Mouse (Mus musculus) heart, embryonic 16.5 days (tissue): Measurements from ENCODE around the gene Slirp. TPM values are rescaled to one million over a fixed set of nuclear protein-coding genes. Genes with fewer than 3 reads are reported as not detected.

Experiments
- microRNA-seq: library from miRNA; unstranded; fragments of <30 nt; microRNA quantifications from one replicate; pipeline ENCODE4, GENCODE M21; 2017
- polyA plus RNA-seq: library from polyadenylated mRNA; unstranded; fragments of >200 nt; fragmentation: Nextera tagmentation; extraction: Ambion mirVana; gene quantifications from 2 replicates; pipeline ENCODE4 v1.2.1, GENCODE M21; 2015

Slirp gene
- polyA plus RNA-seq, 1 experiment from 2014 or later, result 223 TPM

Small RNA genes lying within 50 kb of the gene (microRNA-seq; reads per million reads assigned to microRNA genes)
- gene Mir3068, result 46.9 reads per million, percentile 43 among the genes with 10 or more reads in this experiment

Other genes with a start within 250 kb of the Slirp start
- gene Samd15, start 244.2 kb upstream of the Slirp start, polyA plus RNA-seq, result 0.72 and 0.91 TPM in 2 replicates
- gene Tmed8, start 243.4 kb upstream of the Slirp start, polyA plus RNA-seq, result 1.5 and 1.8 TPM in 2 replicates
- gene Noxred1, start 205.2 kb upstream of the Slirp start, polyA plus RNA-seq, result 0.52 and 0.70 TPM in 2 replicates
- gene Vipas39, start 177.6 kb upstream of the Slirp start, polyA plus RNA-seq, result 35.2 and 37.5 TPM in 2 replicates
- gene Ahsa1, start 177.4 kb upstream of the Slirp start, polyA plus RNA-seq, result 185 and 191 TPM in 2 replicates
- gene Ism2, start 144.2 kb upstream of the Slirp start, polyA plus RNA-seq, result 0.38 and 0.69 TPM in 2 replicates
- gene Sptlc2, start 55.5 kb upstream of the Slirp start, polyA plus RNA-seq, result 68.0 and 69.8 TPM in 2 replicates
- gene Alkbh1, start 121 bp downstream of the Slirp start, polyA plus RNA-seq, result 33.9 and 37.5 TPM in 2 replicates
- 76.5 and 88.9 TPM in 2 replicates for gene Snw1, start 28.4 kb downstream of the Slirp start, polyA plus RNA-seq
- gene Gm5788, start 50.8 kb downstream of the Slirp start, polyA plus RNA-seq, result not detected in 2 replicates
- not detected in 2 replicates for gene Gm8300, start 70.4 kb downstream of the Slirp start, polyA plus RNA-seq
- gene Oog1, start 158.8 kb downstream of the Slirp start, polyA plus RNA-seq, result not detected in 2 replicates
- gene Gm4027, start 175.0 kb downstream of the Slirp start, polyA plus RNA-seq, result not detected in 2 replicates
- gene Gm16381, start 200.7 kb downstream of the Slirp start, polyA plus RNA-seq, result not detected in 2 replicates